Mouse (Mus musculus) bone marrow, adult 2 months (tissue): ENCODE measurements at regions not wholly inside any gene's neighbourhood (a gene's known extent, or its start where the extent isn't known, plus 50 kb on each side); places are given as distances from the start of the nearest gene placed in this dataset.
"Not testable (repeated sequence)": the region's sequence is repeated elsewhere in the genome, so short reads cannot be mapped to it uniquely, and the experiment has no call there.

Source experiments
- CTCF ChIP-seq: fragments of 200-500 bp; IDR thresholded peaks from 2 replicates; pipeline ENCODE4 v1.5.1; 2011; ENCODE audit warnings: low read length, control low read depth; ENCODE audit not compliant: control insufficient read depth, insufficient read depth
- POLR2A ChIP-seq: fragments of 200-500 bp; IDR thresholded peaks from 2 replicates; pipeline ENCODE4 v1.6.1; 2011; ENCODE audit warnings: low read depth, mild to moderate bottlenecking, control low read depth, low read length, borderline replicate concordance; ENCODE audit not compliant: control insufficient read depth

DNA sequence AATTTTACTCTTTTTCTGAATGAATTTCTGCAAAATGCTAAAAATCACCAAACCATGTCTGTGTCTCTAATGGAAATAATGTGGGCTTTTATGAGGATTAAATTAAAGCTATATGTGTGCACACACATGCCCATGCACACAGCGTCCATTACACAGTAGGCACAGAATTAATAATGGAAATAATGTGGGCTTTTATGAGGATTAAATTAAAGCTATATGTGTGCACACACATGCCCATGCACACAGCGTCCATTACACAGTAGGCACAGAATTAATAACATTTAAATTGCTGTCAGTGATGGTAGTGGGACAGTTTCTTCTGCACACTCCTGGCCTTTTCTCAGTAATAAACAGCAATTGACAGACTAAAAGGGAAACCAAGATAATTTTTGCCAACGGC lies 130.4 kb upstream of the Got2 start:
- not testable (repeated sequence) for TF ChIP-seq CTCF, POLR2A
